Mouse (Mus musculus): ENCODE measurements around the gene Gpr160. TPM values are rescaled to one million over a fixed set of nuclear protein-coding genes. Genes with fewer than 3 reads are reported as not detected.

The Gpr160 gene
- total RNA-seq, 4 experiments from 2014 or later, result 0.83 to 2.4 (median 0.97) TPM

GRCm38 (mm10) chr3:30904658-30905057, 48.9 kb downstream of the Gpr160 start:
- no peak for DNase-seq

GRCm38 (mm10) chr3:30917160-30917559, 61.4 kb downstream of the Gpr160 start:
- DNase-seq, result no peak

- DNase-seq, result no peak
These were observed 71.9 kb downstream of the Gpr160 start for GRCm38 (mm10) chr3:30927664-30928063.

- no peak for DNase-seq
These were observed 74.1 kb downstream of the Gpr160 start for GRCm38 (mm10) chr3:30929828-30930227.

- DNase-seq, result no peak
These were observed 78.6 kb downstream of the Gpr160 start for GRCm38 (mm10) chr3:30934384-30934783.

Other genes starting within 250 kb of the Gpr160 start
- not detected for gene Lrriq4, start 211.4 kb upstream of the Gpr160 start, total RNA-seq (2022)
- not detected for gene Lrrc34, start 208.1 kb upstream of the Gpr160 start, total RNA-seq (2022)
- gene Lrrc31, start 156.1 kb upstream of the Gpr160 start, total RNA-seq (2022), result under 1 TPM in 1 of 4 experiments, not detected in 3; 0.15 TPM
- gene Samd7, start 109.7 kb upstream of the Gpr160 start, total RNA-seq (2022), result not detected
- gene Sec62, start 63.1 kb upstream of the Gpr160 start, total RNA-seq (2022), result 100 to 1,000 TPM in 2 of 4 experiments, 10 to 100 TPM in 2; 91.1 to 113 (median 104) TPM
- gene Phc3, start 113.5 kb downstream of the Gpr160 start, total RNA-seq (2022), result 10 to 100 TPM; 33.5 to 60.0 (median 42.9) TPM
- gene Prkci, start 139.8 kb downstream of the Gpr160 start, total RNA-seq (2022), result 10 to 100 TPM; 46.4 to 50.6 (median 50.1) TPM
- 10 to 100 TPM; 29.2 to 39.4 (median 34.0) TPM for gene Skil, start 239.1 kb downstream of the Gpr160 start, total RNA-seq (2022)

Data from adrenal gland, adult 8-10 months (tissue).